Mouse (Mus musculus) lung, postnatal 0 days (tissue): ENCODE results near the gene Hist2h2ac. TPM values are rescaled to one million over a fixed set of nuclear protein-coding genes. Genes with fewer than 3 reads are reported as not detected.

Source experiments
- ATAC-seq: fragments of 200-750 bp; cut with Nextera tagmentation; 2 replicates; pipeline ENCODE4 v1.8.0; 2017; ENCODE audit warnings: moderate library complexity
- DNase-seq: peaks from one replicate; pipeline ENCODE4 v3.0.0-alpha.2; 2016; ENCODE audit warnings: low spot score
- H3K27ac ChIP-seq: fragments of 300-500 bp; sonication (generic); 2 replicates; pipeline ENCODE4 v1.5.1; 2014; ENCODE audit warnings: antibody characterized with exemption, mild to moderate bottlenecking, low read length, mixed read lengths
- H3K27me3 ChIP-seq: fragments of 300-500 bp; sonication (generic); replicated peaks from 2 replicates; pipeline ENCODE4 v1.6.1; 2014; ENCODE audit warnings: low read length, mixed read lengths; ENCODE audit not compliant: insufficient read depth
- H3K36me3 ChIP-seq: fragments of 300-500 bp; sonication (generic); 2 replicates; pipeline ENCODE4 v1.6.1; 2014; ENCODE audit warnings: low read length, mixed read lengths; ENCODE audit not compliant: insufficient read depth
- H3K4me1 ChIP-seq: fragments of 300-500 bp; sonication (generic); 2 replicates; pipeline ENCODE4 v1.6.1; 2014; ENCODE audit warnings: antibody characterized with exemption, low read depth, low read length, mixed read lengths; ENCODE audit not compliant: insufficient read depth
- H3K4me2 ChIP-seq: fragments of 300-500 bp; sonication (generic); replicated peaks from 2 replicates; pipeline ENCODE4 v1.6.1; 2014; ENCODE audit warnings: low read depth, mild to moderate bottlenecking, low read length, moderate library complexity, mixed read lengths
- H3K4me3 ChIP-seq: fragments of 300-500 bp; sonication (generic); 2 replicates; pipeline ENCODE4 v1.5.1; 2014; ENCODE audit warnings: low read depth, low read length
- H3K9ac ChIP-seq: fragments of 300-500 bp; sonication (generic); replicated peaks from 2 replicates; pipeline ENCODE4 v1.6.1; 2014; ENCODE audit warnings: low read depth, mild to moderate bottlenecking
- H3K9me3 ChIP-seq: fragments of 300-500 bp; sonication (generic); 2 replicates; pipeline ENCODE4 v1.6.1; 2016; ENCODE audit warnings: low read length, mixed read lengths
- CTCF ChIP-seq: IDR thresholded peaks from 2 replicates; pipeline ENCODE4 v1.5.1; 2016; ENCODE audit warnings: antibody characterized with exemption, mild to moderate bottlenecking
- EP300 ChIP-seq: IDR thresholded peaks from 2 replicates; pipeline ENCODE4 v1.6.1; 2016; ENCODE audit warnings: antibody characterized with exemption, mild to moderate bottlenecking, control low read depth
- WGBS: fragments of 180-500 bp; shearing (Covaris S2); extraction: QIAGEN DNeasy Blood & Tissue Kit; methylation state at CpG from one replicate; pipeline ENCODE4 v1.1.7; 2014; 5-methylcytosine and 5-hydroxymethylcytosine counted together
- polyA plus RNA-seq: library from polyadenylated mRNA; unstranded; fragments of >200 nt; fragmentation: Nextera tagmentation; extraction: Ambion mirVana; gene quantifications from 2 replicates; pipeline ENCODE4 v1.2.1, GENCODE M21; 2015

The Hist2h2ac gene
- polyA plus RNA-seq, 1 experiment from 2014 or later: 3.0 TPM

DNA sequence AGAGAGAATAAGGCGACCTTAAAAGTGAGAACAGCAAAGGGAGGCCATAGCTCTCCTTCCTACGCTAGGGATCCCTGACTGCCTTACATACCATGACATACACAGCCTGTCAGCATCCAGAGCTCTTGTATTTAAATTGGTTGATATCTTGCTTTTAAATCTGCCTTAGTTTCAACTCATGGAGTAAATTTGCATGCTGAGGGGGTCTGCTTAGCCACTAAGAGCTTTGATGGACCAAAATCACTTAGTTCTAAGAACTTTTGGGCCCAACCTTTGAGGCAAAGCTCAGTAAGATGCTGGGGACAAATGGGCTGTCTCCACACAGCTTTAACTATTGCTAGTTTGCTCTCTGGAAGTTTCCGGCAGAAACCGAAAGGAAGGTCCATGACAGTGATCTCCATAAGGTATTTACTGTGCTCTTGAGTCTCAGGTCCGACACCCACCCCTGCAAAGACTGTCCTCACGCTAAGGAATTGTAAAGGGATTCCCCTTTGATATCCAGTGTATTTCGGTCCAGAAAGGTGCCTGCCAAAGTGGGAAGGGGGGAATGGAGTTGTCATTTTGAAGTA, 16.7 kb upstream of the Hist2h2ac start:
- Histone ChIP-seq H3K4me1 (peaks cover 6% of the 10 kb centered on the region; the same call in 1 of the 2 replicates), H3K4me3 (no peak overlapping the region), H3K4me2 (peak overlapping the region; percentile 44; the same call in 1 of the 2 replicates), H3K27ac (no peak overlapping the region), H3K9me3 (no peaks in the 10 kb centered on the region), H3K9ac (no peak overlapping the region), H3K36me3 (no peaks in the 10 kb centered on the region), H3K27me3 (no peaks in the 10 kb centered on the region)
- TF ChIP-seq EP300: no peak
- TF ChIP-seq CTCF: no peak
- ATAC-seq (no peak), DNase-seq (no peak)
- WGBS: 11% methylated on average over 7 of the region's 7 CpGs

DNA sequence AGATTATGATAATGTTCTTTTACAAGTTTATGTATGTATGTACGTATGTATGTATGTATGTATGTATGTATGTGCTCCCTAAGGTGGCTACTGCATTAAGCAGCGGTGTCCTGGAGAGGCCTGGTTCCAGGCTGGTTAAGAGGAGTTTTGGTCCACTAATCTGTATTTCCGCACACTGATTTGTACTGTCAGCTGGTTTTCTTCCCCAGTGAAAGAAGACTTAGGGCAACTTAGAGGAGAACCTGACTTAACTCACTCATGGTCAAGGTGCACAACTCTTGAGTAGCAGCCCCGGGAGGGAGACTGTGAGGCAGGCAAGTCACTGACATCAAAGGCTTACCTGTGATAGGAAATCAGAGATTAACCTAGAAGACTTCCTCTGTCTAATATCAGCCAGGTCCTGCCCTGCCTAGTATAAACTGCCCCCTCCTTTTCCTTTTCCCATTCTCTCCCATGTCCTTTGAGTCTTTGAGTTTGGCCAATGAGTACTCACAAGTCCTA, 16.2 kb upstream of the Hist2h2ac start:
- TF ChIP-seq EP300 (no peak), CTCF (no peak)
- H3K27ac ChIP-seq: no peak overlapping the region
- no peaks in the 10 kb centered on the region for H3K9me3 ChIP-seq
- ATAC-seq: no peak
- H3K9ac ChIP-seq: no peak overlapping the region
- 75% methylated on average over 4 of the region's 4 CpGs for WGBS
- H3K36me3 ChIP-seq: no peaks in the 10 kb centered on the region
- H3K4me3 ChIP-seq: no peak overlapping the region
- H3K4me1 ChIP-seq: peaks cover 6% of the 10 kb centered on the region; the same call in 1 of the 2 replicates
- no peak overlapping the region for H3K4me2 ChIP-seq
- no peak for DNase-seq
- no peaks in the 10 kb centered on the region for H3K27me3 ChIP-seq

DNA sequence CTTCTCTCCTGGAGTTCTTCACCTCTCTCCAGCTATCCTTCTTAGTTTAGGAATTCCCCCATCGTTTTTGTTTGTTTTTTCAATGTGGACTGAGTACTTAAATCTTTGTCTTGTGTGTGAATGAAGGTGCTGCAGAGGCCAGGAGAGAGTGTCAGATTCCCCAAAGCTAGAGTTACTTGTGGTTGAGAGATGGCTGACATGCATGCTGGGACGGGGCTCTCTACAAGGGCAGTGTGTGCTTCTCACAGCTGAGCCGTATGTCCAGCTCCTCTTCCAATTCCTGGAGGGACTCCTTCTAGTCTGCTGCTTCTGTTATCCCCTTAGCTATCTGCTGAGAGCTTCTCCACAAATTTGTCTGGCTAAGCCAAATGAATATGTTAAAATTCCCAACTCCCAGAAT, 15.2 kb upstream of the Hist2h2ac start:
- ATAC-seq (no peak), DNase-seq (no peak)
- peaks cover 4% of the 10 kb centered on the region; the same call in 1 of the 2 replicates for H3K4me1 ChIP-seq
- WGBS: 38% methylated on average over 3 of the region's 3 CpGs
- H3K9me3 ChIP-seq: no peaks in the 10 kb centered on the region
- no peaks in the 10 kb centered on the region for H3K27me3 ChIP-seq
- H3K4me2 ChIP-seq: no peak overlapping the region
- no peak overlapping the region for H3K4me3 ChIP-seq
- no peak overlapping the region for H3K9ac ChIP-seq
- H3K27ac ChIP-seq: no peak overlapping the region
- TF ChIP-seq EP300 (no peak), CTCF (no peak)
- no peaks in the 10 kb centered on the region for H3K36me3 ChIP-seq

DNA sequence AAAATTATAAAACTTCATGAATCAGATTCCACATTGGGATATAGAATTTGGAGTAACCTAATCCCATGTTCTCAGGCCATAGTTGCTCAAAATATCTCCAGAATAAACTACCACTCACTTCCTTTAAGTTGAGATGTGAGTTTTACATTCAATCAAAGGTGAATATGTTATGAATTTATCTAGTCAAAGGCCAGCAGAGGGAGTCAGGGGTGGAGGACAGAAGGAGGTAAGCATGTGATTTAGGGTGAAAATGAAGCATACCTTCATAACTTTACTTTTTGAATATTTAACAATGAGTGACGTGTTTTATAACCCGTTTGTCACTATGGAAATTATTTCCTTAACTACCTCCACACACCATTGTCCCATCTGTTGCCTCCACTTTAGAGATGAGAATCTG, 14.2 kb upstream of the Hist2h2ac start:
- TF ChIP-seq EP300: no peak
- peak; percentile 26; the same call in 1 of the 2 replicates for TF ChIP-seq CTCF

DNA sequence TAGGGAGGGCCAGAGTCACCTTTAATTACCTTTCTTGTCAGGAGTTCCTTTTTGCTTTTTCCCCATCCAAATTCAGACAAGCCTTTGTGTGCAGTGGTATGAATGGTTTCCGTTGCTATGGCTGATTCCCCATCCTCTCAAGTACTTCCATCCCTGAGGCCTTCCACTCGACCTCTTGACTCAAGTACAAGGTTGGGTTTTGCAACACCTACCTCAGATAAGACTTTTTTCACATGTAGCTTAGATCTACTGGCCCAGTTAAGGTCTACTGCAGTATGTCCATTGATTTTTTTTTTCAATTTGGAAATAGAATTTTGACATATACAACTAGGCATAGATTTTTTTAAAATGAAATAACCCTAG, 11.1 kb upstream of the Hist2h2ac start:
- no peaks in the 10 kb centered on the region for H3K9me3 ChIP-seq
- no peak overlapping the region for H3K27ac ChIP-seq
- H3K9ac ChIP-seq: no peak overlapping the region
- H3K36me3 ChIP-seq: no peaks in the 10 kb centered on the region
- H3K4me1 ChIP-seq: no peaks in the 10 kb centered on the region
- H3K4me3 ChIP-seq: no peak overlapping the region
- WGBS: 51% methylated on average over 2 of the region's 2 CpGs
- peak; percentile 82 for ATAC-seq
- TF ChIP-seq EP300: peak; percentile 52
- TF ChIP-seq CTCF: no peak
- H3K4me2 ChIP-seq: no peak overlapping the region
- DNase-seq: peak; percentile 86
- H3K27me3 ChIP-seq: no peaks in the 10 kb centered on the region

More for the DNA sequence above, 14.2 kb upstream of the Hist2h2ac start:
- no peak for ATAC-seq
- no peak for DNase-seq
- no peak overlapping the region for H3K4me2 ChIP-seq
- WGBS: 93% methylated on average over 2 of the region's 2 CpGs
- H3K4me3 ChIP-seq: no peak overlapping the region
- H3K36me3 ChIP-seq: no peaks in the 10 kb centered on the region
- no peak overlapping the region for H3K9ac ChIP-seq
- no peaks in the 10 kb centered on the region for H3K9me3 ChIP-seq
- no peak overlapping the region for H3K27ac ChIP-seq
- H3K27me3 ChIP-seq: no peaks in the 10 kb centered on the region
- 0 out of 2 replicates have a peak, but pooled peaks cover 2% of the 10 kb centered on the region for H3K4me1 ChIP-seq

DNA sequence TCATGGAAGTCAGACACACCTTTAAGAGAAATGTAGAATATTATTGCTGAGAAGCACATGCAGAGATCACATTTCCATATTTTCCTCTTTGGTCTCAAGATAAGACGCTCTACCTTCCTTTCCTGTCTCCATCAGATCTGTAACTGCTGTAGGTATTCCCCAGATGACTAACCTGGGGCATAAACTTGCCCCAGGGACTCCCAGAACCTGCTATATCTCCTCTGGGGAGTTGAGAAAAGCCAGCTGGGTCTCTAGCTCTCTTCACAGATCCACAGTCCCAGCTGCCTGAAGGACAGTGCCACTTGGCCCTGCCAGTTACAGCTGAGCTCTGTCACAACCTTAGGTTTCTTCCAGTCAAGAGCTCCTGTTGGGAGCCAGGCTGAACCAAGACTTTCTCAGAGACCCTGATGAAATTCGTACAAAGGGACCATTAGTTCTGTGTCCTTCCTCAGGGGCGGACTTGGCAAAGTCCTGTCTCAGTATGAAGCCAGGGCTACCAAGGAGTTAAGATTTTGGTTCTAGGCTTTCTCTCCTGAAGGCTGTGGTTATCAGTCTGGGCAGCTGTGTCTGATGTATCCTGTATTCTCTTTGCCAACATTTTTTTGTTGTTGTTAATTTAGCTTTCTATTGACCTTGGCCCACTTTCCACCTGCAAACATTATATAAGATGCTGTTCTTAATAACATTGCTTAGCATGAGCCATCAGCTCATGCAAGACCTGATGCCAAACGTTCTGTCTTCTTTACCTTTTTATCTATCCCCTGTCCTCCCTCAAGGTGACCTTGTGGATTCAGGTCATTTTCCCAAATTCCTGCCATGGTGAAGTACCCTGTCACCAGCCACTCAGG, 10.5 kb upstream of the Hist2h2ac start:
- Histone ChIP-seq H3K27ac (no peak overlapping the region), H3K4me3 (no peak overlapping the region), H3K9me3 (no peaks in the 10 kb centered on the region), H3K9ac (no peak overlapping the region), H3K4me2 (no peak overlapping the region), H3K4me1 (no peaks in the 10 kb centered on the region), H3K27me3 (no peaks in the 10 kb centered on the region), H3K36me3 (no peaks in the 10 kb centered on the region)
- no peak for DNase-seq
- no peak for ATAC-seq
- TF ChIP-seq CTCF (no peak), EP300 (no peak)
- 65% methylated on average over 4 of the region's 4 CpGs for WGBS
